Mouse (Mus musculus) mouse trophoblast stem cell (cell line): Measurements from ENCODE around the gene Rapgefl1.

ENCODE experiments used
- in situ Hi-C, 2 experiments: fragments of 300-500 bp; cut with MseI, MboI; formaldehyde crosslinking; loops; 2 replicates in 1 of 2; 3 replicates in 1 of 2; pipeline ENCODE4 v1.15.1; 2025

The Rapgefl1 gene

DNA sequence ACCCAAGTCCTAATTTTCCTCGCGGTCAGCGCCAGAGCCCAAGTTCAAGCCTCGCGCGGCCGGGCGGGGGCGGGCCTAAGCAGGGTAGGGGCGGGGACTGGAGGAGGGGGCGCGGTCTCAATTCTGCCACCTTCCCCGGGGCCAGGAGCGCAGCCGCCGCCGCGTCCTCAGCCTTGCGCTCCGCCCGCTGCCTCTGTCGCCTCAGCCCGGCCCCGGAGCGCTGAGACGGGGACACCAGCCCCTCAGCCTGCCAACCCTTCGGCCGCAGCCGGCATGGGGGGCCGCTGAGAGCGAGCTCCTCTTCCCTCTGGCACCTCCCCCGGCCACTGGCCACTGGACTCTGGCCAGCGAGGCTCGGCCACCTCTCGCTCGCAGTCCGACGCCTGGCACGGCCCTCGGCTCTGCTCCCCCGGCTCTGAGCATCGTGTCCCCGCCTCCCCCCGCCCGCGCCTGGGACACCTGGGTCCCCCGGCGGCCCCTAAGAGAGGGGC lies at the start of gene Rapgefl1:
Gene Rapgefl1, plus strand, starts transcription at position 135 of the 491 bp plus-strand sequence.
- in situ Hi-C loops, result no loop called here

DNA sequence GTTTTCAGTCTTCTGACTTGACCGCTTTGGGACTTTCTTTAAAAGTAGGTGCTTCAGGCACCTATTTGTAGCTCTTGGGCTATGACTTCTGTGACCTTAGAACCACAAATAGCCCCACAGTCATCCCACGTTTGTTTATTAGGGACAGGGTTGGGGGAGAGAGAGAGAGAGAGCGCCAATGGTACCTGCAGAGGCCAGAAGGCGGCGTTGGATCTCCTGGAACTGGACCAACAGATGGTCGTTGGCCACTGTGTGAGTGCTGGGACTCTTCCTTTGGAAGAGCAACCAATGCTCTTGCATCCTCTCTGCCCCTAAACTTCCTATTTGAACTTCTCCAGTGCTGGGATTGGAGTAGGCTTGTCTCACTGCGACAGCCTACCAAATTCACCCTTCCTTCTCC lies 49.4 kb upstream of the Rapgefl1 start:
- in situ Hi-C loops, result loop anchor here in 1 of 2 experiments (5.0 kb wide), 1 partner anchor 85 kb away; the partner anchor contains the start of gene Csf3

DNA sequence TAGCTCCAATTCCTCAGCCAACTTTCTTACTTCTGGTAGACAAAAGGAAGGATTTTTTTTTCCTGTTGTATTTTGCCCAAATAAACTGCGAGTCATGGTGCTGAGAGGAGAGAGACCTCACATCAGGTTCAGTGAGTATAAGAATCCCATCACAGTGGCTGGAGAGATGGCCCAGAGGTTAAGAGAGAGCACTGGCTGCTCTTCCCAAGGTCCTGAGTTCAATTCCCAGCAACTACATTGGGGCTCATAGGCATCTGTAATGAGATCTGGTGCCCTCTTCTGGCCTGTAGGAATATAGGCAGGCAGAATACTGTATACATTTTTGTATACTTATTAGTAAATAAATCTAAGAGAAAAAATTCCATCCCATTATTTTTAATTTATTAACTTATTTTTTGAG lies 48.9 kb upstream of the Rapgefl1 start:
- in situ Hi-C loops, result loop anchor here in 1 of 2 experiments (5.0 kb wide), 1 partner anchor 85 kb away; the partner anchor contains the start of gene Csf3

DNA sequence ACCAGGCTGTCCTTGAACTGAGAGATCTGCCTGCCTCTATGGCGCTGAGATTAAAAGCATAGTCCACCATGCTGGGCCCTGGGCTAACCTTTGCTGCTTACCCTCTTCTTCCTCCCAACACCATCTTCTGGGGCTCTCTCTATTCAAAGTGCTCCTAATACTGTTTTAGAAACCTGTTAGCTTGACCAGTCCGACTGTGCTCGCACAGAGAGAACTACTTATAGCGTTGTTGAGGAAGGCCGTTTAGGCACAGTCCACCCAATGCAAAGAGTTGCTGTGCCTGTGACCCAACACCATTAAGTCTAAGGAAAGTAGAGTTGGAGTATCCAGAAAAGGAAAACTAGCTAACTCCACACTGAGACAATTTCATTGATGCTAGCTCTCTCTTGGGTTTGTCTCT lies 48.4 kb upstream of the Rapgefl1 start:
- in situ Hi-C loops, result loop anchor here in 1 of 2 experiments (5.0 kb wide), 1 partner anchor 86 kb away; the partner anchor contains the start of gene Csf3

DNA sequence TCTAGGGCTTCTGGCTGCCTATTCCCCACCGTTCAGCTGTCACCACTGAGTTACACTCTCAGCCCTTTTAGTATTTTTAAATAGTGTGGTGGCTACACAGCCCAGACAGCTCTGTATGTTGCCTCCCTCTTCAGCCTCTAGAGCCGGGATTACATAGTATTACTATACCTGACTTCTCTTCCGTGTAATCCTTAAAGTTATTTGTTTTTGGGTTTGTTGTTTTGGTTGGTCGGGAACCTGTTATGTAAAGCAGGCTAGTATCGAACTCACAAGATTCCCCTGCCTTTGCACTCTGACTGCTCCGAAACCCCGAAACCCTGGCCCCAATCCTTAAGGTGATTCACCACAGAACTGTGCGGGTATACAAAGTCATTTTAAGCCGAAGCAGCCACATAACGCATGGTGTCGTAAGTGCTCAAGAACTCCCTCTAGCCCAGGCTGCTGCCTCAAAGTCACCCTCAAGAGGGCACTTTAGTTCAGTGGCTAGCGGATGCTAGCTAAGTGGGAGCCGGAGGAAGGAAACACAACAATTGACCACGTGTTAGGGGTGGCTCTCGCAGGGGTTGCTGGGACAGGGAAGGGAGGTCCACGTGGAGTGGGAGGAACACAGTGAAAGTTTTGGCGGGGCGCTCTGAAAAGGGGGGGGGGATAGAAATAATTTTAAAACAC lies 47.9 kb upstream of the Rapgefl1 start:
- in situ Hi-C loops, result loop anchor here in 1 of 2 experiments (5.0 kb wide), 1 partner anchor 86 kb away; the partner anchor contains the start of gene Csf3

DNA sequence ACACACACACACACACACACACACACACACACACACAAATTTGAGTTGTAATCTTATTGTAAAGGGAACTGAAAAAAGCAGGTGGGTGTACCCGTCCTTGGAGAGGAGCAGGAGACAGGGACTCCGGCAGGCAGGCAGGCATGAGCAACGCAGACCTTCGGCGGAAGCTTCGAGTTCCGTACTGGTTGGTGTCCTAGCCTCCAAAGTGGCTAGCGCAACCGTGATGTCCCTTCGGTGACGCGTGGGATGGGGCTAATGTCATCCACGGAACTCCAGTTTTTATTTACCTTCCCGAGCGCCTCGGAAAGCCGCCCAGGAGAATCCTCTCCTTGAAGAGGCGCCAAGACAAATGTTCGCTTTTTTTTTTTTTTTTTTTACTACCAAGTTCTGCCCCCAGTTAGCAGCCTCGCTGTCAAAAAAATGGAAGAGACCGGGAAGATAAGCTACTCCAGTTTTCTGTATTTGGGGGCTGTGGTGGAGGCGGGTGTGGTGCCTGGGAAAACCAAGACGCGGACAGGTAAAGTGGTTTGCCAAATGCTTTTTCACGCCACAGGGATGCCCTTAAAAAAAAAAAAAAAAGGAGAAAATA lies 47.3 kb upstream of the Rapgefl1 start:
- in situ Hi-C loops, result loop anchor here in 1 of 2 experiments (5.0 kb wide), 1 partner anchor 87 kb away; the partner anchor contains the start of gene Csf3

DNA sequence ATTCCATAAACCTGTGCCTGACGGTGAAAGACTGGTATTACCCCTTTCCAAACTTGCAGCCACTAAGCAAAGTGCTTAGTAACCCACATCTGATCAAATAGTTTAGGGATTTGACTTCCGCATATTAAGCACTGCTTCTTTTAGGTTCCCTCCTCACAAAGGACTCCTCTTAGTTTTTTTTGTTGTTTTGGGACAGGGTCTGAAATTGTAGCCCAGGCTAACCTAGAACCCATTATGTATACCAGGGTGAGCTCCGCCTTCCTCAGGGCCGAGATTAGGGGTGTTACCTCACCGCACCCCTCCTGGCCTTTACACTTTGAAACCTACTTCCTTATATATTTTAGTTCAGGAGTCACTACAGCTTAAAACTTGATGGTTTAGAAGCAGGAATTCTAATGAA lies 46.8 kb upstream of the Rapgefl1 start:
- in situ Hi-C loops, result loop anchor here in 1 of 2 experiments (5.0 kb wide), 1 partner anchor 88 kb away; the partner anchor contains the start of gene Csf3

DNA sequence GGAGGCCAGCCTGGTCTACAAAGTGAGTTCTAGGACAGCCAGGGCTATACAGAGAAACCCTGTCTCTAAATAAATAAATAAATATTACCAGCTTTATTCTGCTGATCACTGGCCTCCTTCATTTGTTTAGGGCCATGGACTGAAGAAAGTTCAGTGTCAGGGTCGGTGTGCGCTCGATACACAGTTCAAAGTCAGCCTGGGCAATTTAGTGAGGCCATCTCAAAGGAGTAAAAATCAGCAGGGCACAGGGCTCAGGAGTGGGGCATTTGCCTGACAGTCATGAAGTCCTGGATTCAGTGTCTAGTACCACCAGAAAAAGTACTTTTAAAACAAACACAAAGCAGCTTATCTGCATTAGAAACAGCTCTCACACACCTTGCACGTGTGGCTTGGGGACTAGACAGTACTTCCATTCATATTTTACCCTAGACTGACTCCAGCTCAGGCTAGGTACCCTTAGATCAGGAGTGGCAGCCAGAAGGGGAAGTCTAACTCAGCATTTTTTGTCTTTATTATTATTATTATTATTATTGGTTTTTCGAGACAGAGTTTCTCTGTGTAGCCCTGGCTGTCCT lies 45.9 kb upstream of the Rapgefl1 start:
- in situ Hi-C loops, result no loop called here

DNA sequence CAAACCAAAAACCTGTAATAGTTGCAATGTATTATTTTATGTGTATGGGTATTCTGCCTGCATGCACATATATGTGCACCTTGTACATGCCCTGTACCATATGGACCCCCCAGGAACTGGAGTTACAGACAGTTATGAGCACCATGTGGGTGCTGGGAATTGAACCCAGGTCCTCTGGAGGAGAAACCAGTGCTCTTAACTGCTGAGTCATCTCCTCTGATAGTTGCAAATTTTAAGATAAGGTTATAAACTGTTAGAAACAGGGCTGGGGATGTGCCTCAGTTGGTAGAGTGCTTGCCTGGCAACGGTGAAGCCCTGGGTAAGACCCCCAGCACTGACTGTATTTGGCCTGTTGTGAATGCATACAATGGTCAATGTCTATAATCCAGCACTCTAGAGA lies 45.1 kb upstream of the Rapgefl1 start:
- in situ Hi-C loops, result no loop called here

DNA sequence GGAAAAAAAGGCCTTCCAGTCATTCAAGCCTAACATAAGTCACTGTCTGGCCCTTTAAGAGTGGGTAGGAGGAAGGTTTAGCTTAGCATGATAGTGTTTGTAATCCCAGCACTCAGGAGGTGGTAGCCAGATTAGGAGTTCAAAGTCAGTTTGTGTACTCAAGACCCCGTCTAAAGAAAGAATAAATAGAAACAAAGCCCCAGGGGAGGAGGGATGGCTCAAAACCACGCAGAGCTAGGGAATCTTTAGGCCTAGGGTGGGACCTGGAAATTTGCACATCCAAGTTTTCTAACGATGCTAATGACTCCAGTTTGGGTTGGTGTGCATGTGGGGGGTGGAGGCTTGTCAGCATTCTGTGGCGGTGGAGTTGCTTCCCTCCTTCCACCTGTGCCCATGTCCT lies 44.5 kb upstream of the Rapgefl1 start:
- in situ Hi-C loops, result no loop called here

DNA sequence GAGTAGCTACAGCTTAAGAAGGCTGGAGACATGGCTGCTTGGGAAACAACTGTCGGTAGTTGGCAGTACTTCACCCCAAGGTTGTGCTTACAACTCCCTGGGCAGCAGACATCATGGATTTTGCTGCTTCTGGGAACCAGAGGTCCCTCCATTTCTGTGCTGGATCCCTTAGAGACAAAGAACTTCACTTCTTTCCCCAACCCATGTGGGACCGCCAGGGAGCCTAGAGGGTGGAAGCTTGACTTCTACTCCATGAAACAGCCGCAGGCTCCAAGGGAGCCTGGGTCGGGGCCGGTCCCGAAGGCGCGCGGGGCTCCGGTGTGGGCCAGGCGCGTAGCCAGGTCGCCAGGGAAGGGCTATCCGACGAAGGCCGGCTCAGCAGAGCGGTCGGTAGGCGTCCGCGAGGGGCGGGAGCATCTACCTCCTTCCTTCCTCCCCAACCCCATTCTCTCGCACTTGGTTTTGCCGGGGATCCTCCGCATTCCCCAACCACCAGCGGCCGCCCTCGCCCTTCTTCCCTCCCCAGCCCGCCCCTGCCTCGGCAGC lies 42.0 kb upstream of the Rapgefl1 start:
- in situ Hi-C loops, result no loop called here

DNA sequence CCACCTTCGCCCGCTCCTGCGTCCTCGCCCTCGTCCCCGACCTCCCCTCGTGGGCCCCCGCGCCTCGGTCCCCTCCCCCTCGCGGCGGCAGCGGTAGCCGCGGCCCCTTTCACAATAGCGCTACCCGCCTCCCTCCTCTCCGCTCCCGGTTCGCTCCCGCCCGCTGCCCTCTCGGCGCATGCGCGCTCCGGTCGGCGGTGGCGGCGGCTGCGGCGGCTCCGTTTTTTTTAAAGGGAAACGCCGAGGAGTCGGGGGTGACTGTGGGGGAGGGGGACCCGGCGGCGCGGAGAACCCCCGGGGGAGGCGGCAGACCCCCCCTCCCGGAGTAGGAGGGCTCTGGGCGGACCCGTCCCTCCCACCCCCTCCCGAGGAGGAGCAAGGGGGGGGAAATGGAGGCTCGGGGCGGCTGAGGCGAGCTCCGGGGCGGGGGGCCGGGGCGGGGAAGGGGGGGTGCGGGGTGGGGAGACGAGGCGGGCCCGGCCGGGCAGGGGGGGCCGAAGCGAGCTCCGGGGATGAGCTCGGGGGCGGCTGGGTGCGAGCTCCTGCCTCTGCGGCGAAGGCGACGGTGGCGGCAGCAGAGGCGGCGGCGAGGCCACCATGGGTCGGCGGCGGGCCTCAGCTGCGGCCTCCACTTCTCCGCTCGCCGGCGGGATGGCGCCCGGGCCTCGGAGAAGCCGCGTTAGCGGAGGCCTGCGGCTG lies 41.4 kb upstream of the Rapgefl1 start, which contains the start of gene Msl1:
Gene Msl1, plus strand, starts transcription at position 502 of the 699 bp plus-strand sequence.
- in situ Hi-C loops, result no loop called here

DNA sequence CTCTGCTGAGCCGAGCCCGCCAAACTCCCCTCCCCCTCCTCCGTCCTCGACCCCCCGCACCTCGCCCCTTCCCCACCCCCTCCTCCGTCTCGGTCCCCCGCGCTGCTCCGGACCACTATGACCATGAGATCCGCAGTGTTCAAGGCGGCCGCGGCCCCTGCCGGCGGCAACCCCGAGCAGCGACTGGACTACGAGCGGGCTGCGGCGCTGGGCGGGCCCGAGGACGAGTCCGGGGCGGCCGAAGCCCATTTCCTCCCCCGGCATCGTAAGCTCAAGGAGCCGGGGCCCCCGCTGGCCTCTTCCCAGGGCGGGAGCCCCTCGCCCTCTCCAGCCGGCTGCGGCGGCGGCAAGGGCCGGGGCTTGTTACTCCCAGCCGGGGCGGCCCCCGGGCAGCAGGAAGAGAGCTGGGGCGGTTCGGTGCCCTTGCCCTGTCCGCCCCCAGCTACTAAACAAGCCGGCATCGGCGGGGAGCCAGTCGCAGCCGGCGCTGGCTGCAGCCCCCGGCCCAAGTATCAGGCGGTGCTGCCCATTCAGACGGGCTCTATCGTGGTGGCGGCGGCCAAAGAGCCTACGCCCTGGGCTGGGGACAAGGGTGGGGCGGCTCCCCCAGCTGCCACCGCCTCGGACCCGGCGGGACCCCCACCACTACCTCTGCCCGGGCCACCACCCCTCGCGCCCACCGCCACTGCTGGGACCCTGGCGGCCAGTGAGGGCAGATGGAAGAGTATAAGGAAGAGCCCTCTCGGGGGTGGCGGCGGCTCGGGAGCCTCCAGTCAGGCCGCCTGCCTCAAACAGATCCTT lies 40.7 kb upstream of the Rapgefl1 start:
- in situ Hi-C loops, result no loop called here

DNA sequence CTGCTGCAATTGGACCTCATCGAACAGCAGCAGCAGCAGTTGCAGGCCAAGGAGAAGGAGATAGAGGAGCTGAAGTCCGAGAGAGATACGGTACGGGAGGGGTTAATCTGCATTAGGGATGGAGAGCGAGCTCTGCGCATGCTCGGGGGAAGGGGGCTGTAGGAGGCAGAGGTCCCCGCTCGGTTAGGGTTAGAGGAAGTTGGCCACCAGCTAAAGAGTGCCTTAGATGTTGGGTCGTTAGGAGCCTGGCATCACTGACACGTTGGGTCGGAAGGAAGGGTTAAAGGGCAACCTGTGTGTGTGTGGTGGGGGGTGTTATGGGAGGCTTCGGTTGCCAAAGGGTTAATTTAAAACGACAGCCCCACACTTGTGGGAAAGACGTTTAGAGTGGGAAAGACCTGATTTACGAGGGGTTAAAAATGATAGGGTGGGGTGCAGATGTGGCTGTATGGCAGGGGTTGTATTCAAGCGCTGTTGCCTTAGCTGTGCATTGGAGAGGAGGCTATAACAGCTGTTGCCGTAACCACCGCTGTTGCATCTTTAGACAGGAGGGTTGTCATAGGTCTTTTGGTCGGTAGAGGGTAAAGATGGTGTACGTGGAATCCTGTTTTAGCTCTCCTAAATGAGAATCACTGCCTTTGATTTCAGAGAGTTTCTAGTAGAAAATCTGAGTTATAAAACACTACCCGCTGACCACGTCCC lies 39.9 kb upstream of the Rapgefl1 start:
- in situ Hi-C loops, result no loop called here

DNA sequence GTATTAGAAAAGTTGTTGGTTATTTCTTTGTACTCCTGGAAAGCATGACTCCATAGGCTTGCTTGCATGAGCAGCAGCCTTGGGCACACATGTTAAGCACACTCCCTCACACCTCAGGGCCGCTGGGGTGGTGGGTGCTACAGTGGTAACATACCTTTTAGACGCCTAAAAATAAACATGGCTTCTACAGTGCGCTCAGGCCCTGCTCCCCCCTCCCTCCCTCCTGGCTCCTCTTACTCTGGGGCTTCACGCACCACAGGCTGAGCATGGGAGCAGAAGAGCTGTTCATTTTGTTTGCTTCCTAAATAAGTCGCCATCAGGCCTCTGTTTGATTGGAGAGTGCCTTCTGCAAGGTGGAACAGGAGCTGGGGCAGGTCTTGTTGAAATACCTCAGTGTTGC lies 39.3 kb upstream of the Rapgefl1 start:
- in situ Hi-C loops, result no loop called here

DNA sequence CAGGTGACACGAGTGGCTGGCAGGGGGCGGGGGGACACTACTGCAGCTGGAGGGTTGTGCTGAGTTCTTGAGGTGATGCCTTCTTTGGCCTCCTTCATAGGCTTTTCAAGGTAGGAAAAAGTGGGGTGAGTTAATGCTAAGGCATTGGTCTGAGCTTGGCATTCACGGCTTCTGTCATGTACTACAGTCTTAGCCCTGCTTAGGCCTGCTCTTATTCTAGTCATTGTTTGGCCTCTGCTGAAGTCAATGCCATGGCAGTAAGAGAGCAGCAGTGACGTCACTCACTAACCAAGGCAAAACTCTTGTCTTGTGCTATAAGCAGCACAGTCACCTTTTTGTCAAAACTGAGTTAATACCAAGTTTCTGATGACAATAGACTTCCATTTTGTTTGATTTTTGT lies 38.7 kb upstream of the Rapgefl1 start:
- in situ Hi-C loops, result no loop called here

DNA sequence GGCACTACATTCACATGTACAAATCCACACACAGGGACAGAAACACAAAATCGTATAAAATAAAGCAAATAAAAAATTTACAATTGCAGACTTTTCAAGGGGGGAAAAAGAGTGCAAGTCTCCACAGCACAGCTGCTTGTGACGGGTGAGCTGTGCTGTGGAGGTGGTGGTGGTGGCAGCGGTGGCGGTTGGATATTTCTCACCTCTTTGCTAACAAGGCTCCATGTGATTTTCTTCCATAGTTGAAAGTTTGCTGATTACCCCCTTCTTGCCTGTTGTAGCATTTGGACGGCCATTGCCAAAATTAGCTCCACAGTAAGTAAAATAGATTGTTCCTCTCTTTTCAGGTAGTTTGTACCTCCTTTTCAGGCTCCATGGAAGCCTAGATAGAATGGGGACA lies 32.0 kb upstream of the Rapgefl1 start, which contains the start of gene Casc3:
Gene Casc3, plus strand, starts transcription at position 301 of the 400 bp plus-strand sequence.
- in situ Hi-C loops, result no loop called here

DNA sequence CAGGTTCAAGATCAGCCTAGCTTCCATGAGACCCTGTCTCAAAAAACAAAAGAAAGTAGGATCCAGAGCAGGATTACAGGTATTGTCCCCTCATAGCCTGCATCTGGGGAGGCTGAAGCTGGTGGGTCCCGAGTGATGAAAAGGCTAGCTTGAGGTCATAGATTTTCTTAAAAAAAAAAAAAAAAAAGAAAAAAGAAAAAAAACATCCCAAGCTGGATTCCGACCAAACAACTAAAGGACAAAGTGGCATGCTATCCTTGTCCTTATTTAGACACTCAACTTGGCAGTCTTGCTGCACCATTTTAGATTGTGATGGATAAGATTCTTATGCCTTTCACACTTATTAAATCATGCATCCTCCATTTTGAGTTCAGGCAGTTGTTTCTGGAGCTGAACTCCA lies 28.2 kb upstream of the Rapgefl1 start:
- in situ Hi-C loops, result no loop called here

DNA sequence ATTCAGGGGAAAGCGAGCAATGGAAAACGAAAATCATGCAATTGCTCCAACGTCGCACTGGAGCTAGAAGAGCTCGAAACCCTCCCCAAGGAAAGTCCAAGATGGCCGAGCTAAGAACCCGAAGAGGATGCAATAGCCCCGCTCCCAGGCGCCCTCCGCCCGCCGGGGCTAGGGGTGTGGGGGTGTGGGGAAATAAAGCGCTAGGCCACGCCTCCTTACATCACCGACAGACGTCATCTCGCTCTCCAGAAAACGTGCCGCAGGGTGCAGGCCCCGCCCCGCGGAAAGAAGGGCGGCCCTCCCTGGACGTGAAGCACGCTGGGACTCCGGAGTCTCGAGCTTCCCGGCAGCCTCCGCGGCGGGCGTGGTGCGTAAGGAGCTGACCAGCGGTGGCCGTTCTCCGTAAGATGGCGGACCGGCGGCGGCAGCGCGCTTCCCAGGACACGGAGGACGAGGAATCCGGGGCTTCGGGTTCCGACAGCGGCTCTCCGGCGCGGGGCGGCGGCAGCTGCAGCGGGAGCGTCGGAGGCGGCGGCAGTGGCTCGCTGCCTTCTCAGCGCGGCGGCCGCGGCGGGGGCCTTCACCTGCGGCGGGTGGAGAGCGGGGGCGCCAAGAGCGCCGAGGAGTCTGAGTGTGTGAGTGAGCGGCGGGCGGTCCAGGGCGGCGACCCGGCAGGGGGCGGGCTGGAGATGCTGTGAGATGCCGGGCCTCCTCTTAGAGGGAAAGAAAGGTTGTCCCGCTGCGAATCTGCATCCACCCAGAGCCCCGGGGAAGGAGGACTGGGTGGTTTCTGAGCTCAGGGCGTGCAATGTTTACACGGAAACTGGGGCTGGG lies 26.9 kb upstream of the Rapgefl1 start:
- in situ Hi-C loops, result no loop called here
